Mouse (Mus musculus) heart, postnatal 0 days (tissue): ENCODE data around the gene Itga2.

Source experiments
- CTCF ChIP-seq: IDR thresholded peaks from 2 replicates; pipeline ENCODE4 v1.5.1; 2016; ENCODE audit warnings: antibody characterized with exemption, control low read depth, low read depth
- EP300 ChIP-seq: IDR thresholded peaks from 2 replicates; pipeline ENCODE4 v1.6.1; 2016; ENCODE audit warnings: antibody characterized with exemption, low read depth

DNA sequence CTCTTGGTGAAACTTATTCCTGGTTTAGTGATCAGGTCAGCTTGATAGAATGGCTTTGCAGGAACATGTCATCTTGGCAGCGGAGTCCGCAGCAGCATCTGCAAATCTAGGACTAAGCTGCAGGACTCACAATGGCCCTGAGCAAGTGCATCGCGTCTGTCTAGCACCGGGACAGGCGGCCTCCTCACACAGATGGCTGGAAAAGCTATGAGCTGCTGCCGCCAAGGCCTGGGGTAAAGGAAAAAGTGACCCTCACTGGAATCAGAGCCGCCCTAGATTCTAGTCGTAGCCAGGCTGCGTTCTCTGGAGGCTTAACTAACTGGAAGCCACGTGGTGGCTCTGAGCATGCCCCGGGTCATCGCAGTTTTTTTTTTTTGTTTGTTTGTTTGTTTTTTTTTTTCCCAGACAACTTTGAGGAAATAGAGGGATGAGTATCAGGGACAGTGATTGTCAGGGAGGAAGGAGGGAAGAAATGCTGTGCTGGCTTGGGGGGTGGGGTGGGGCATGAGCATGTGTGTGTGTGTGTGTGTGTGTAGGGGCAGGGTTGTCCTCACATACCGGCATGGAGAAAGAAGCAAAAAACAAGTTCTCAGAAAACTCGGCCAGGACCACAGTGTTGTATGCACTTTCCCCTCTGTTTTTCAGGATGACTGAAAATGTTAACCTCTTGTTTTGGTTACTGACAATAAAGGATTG is 76.2 kb downstream of the Itga2 start:
- TF ChIP-seq CTCF, result no peak
- no peak for TF ChIP-seq EP300
